Mouse (Mus musculus) ES-Bruce4 (cell line): ENCODE measurements around the gene Zfp663.

Experiments
- CTCF ChIP-seq: IDR thresholded peaks from one replicate; pipeline ENCODE4 v1.8.1; 2011; ENCODE audit warnings: low read depth, low read length
- EP300 ChIP-seq: IDR thresholded peaks from 2 replicates; pipeline ENCODE4 v1.6.1; 2011; ENCODE audit warnings: low read depth, low read length; ENCODE audit not compliant: insufficient read depth
- POLR2A ChIP-seq: IDR thresholded peaks from one replicate; pipeline ENCODE4 v1.8.1; 2011; ENCODE audit warnings: low read length; ENCODE audit not compliant: insufficient read depth

- TF ChIP-seq CTCF = no peak
- TF ChIP-seq POLR2A = no peak
- TF ChIP-seq EP300 = no peak
Observed at GRCm38 (mm10) chr2:165387370-165387769, 18.8 kb upstream of the Zfp663 start.
